Mouse (Mus musculus): ENCODE data around the gene Metrnl. TPM values are rescaled to one million over a fixed set of nuclear protein-coding genes. Genes with fewer than 3 reads are reported as not detected.

The Metrnl gene
- polyA plus RNA-seq, 1 experiment from 2014 or later = 23.6 TPM

DNA sequence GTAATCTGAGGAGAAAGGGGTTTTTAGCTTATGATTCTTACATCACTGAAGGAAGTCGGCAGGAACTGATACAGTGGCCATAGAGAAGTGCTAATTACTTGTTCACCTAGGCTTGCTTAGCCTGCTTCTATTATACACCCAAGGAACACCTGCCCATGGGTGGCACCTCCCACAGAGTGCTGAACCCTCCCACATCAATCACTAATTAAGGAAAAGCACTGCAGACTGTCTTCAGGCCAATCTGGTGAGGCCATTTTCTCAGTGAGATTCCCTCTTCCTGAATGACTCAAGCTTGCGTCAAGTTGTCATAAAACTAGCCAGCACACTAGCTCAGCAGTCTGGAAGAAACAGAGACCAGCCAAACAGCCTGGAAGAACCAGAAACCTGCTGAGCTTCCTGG lies 21.8 kb upstream of the Metrnl start:
- H3K4me1 ChIP-seq (ENCODE audit: insufficient read depth, low read depth, low read length) = no peaks in the 10 kb centered on the region
- no peak overlapping the region for H3K4me2 ChIP-seq (replicated peaks; ENCODE audit: low read depth, low read length)
- H3K27ac ChIP-seq (ENCODE audit: low read length) = no peak overlapping the region
- H3K36me3 ChIP-seq (ENCODE audit: insufficient read depth, low read length) = no peaks in the 10 kb centered on the region
- no peak for ATAC-seq
- no peak for TF ChIP-seq EP300 (IDR thresholded peaks at IDR 0.05)
- TF ChIP-seq CTCF (IDR thresholded peaks at IDR 0.05) = no peak
- no peaks in the 10 kb centered on the region for H3K9me3 ChIP-seq (ENCODE audit: low read length)
- DNase-seq (ENCODE audit: low spot score) = no peak
- no peaks in the 10 kb centered on the region for H3K27me3 ChIP-seq (replicated peaks; ENCODE audit: insufficient read depth, low read length)
- no peak overlapping the region for H3K4me3 ChIP-seq (ENCODE audit: low read depth, low read length)
- WGBS = 91% methylated on average over 2 of the region's 2 CpGs
- no peak overlapping the region for H3K9ac ChIP-seq (replicated peaks; ENCODE audit: low read depth)

DNA sequence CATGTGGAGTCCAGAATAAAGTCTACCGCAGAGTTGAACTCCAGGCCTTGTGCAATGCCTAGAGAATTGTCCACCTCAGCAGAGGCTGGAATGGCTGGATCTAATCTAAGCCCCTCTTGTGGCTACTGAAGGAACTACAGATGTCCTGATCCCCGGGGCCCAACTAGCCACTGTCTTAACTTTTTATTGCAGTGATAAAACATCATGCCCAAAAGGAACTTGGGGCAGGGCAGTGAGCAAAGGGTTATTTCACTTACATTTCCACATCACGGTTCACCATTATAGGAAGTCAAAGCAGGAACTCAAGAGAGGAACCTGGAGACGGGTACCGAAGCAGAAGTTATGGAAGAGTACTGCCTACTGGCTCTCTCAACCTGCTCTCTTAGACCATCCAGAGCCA lies 20.6 kb upstream of the Metrnl start:
- Histone ChIP-seq H3K36me3 (ENCODE audit: insufficient read depth, low read length) (no peaks in the 10 kb centered on the region), H3K9me3 (ENCODE audit: low read length) (no peaks in the 10 kb centered on the region), H3K27me3 (replicated peaks; ENCODE audit: insufficient read depth, low read length) (no peaks in the 10 kb centered on the region), H3K27ac (ENCODE audit: low read length) (no peak overlapping the region), H3K4me3 (ENCODE audit: low read depth, low read length) (no peak overlapping the region), H3K4me2 (replicated peaks; ENCODE audit: low read depth, low read length) (no peak overlapping the region), H3K4me1 (ENCODE audit: insufficient read depth, low read depth, low read length) (peaks cover 3% of the 10 kb centered on the region; the same call in 1 of the 2 replicates), H3K9ac (replicated peaks; ENCODE audit: low read depth) (no peak overlapping the region)
- 72% methylated on average over 5 of the region's 5 CpGs for WGBS
- ATAC-seq = peak; percentile 49; the same call in 1 of the 2 replicates
- no peak for TF ChIP-seq EP300 (IDR thresholded peaks at IDR 0.05)
- peak; percentile 73 for TF ChIP-seq CTCF (IDR thresholded peaks at IDR 0.05)
- DNase-seq (ENCODE audit: low spot score) = peak; percentile 51

DNA sequence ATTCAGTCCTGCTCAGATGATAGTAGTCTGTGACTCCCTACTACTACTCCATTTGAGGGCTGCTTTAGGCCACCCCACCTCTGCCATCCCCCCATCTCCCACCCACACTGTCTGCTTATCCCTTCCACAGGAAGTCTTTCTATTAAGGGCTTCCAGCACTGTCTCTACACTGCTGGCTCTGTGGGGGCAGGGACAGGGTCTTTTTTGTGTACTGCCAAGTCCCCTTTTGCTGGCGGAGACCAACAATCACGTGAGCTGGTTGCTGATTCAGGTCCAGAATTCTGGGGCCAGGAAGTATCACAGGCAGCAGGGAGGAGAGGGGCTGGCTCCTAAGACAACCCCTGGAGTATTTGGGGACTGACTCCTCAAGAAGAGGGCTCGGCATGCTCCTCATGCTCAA lies 18.1 kb upstream of the Metrnl start:
- TF ChIP-seq CTCF (IDR thresholded peaks at IDR 0.05) (no peak), EP300 (IDR thresholded peaks at IDR 0.05) (no peak)
- peaks cover 11% of the 10 kb centered on the region; the same call in 1 of the 2 replicates for H3K4me1 ChIP-seq (ENCODE audit: insufficient read depth, low read depth, low read length)
- DNase-seq (ENCODE audit: low spot score) (no peak), ATAC-seq (no peak)
- no peaks in the 10 kb centered on the region for H3K27me3 ChIP-seq (replicated peaks; ENCODE audit: insufficient read depth, low read length)
- H3K4me2 ChIP-seq (replicated peaks; ENCODE audit: low read depth, low read length) = no peak overlapping the region
- H3K36me3 ChIP-seq (ENCODE audit: insufficient read depth, low read length) = no peaks in the 10 kb centered on the region
- H3K9me3 ChIP-seq (ENCODE audit: low read length) = no peaks in the 10 kb centered on the region
- no peak overlapping the region for H3K4me3 ChIP-seq (ENCODE audit: low read depth, low read length)
- H3K9ac ChIP-seq (replicated peaks; ENCODE audit: low read depth) = no peak overlapping the region
- H3K27ac ChIP-seq (ENCODE audit: low read length) = no peak overlapping the region
- WGBS = 31% methylated on average over 3 of the region's 3 CpGs

DNA sequence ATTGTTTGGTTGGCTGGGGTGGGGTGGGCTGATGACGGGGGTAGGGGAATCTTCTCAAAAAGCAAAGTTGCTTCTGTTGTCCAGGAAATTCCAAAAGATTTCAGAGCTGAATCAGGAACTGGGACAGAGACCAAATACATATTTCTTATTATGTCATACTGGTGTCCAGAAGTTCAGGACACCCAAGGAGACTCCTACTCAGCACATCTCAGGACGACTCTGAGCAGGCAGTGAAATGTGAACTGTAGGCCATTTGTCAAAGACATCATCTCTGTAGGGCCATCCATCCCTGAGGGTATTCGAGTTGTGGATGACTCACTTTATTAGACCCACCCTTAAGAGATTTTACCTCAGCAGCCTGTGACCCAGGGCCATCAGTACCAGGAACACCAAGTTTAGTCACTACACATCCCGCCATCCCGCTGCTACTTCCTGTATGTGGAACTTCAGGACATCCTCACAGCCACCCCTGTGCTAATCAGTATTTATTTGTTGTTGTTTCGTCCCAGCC lies 15.8 kb upstream of the Metrnl start:
- H3K4me3 ChIP-seq (ENCODE audit: low read depth, low read length) = no peak overlapping the region
- no peaks in the 10 kb centered on the region for H3K27me3 ChIP-seq (replicated peaks; ENCODE audit: insufficient read depth, low read length)
- TF ChIP-seq CTCF (IDR thresholded peaks at IDR 0.05) (no peak), EP300 (IDR thresholded peaks at IDR 0.05) (no peak)
- DNase-seq (ENCODE audit: low spot score) (peak; percentile 53), ATAC-seq (peak; percentile 43)
- no peak overlapping the region for H3K9ac ChIP-seq (replicated peaks; ENCODE audit: low read depth)
- no peaks in the 10 kb centered on the region for H3K9me3 ChIP-seq (ENCODE audit: low read length)
- H3K36me3 ChIP-seq (ENCODE audit: insufficient read depth, low read length) = no peaks in the 10 kb centered on the region
- H3K27ac ChIP-seq (ENCODE audit: low read length) = no peak overlapping the region
- 51% methylated on average over 6 of the region's 6 CpGs for WGBS
- no peak overlapping the region for H3K4me2 ChIP-seq (replicated peaks; ENCODE audit: low read depth, low read length)
- peaks cover 11% of the 10 kb centered on the region; the same call in 1 of the 2 replicates for H3K4me1 ChIP-seq (ENCODE audit: insufficient read depth, low read depth, low read length)

DNA sequence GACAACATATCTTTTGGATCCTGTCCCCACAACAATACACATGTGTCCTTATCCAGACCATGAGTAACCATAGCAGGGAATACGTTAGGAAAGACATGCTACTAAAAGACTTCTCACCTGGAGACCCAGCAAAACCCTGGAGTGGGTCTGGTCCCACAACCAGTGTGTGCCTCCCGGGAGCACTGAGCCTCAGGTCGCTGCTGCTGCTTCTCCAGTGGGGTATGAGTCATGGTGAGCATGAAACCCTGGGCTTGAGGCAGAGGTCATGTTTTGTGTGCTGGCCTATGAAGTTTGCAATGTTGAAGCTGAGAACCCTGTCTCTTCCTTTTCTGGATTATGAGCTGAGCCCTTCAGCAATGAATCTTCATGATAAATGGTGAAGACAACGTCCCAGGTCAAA lies 15.3 kb upstream of the Metrnl start:
- TF ChIP-seq CTCF (IDR thresholded peaks at IDR 0.05) (no peak), EP300 (IDR thresholded peaks at IDR 0.05) (no peak)
- no peak for DNase-seq (ENCODE audit: low spot score)
- ATAC-seq = no peak
- Histone ChIP-seq H3K36me3 (ENCODE audit: insufficient read depth, low read length) (no peaks in the 10 kb centered on the region), H3K4me2 (replicated peaks; ENCODE audit: low read depth, low read length) (no peak overlapping the region), H3K27ac (ENCODE audit: low read length) (no peak overlapping the region; the same call in 1 of the 2 replicates), H3K9ac (replicated peaks; ENCODE audit: low read depth) (no peak overlapping the region), H3K4me1 (ENCODE audit: insufficient read depth, low read depth, low read length) (peaks cover 11% of the 10 kb centered on the region; the same call in 1 of the 2 replicates), H3K9me3 (ENCODE audit: low read length) (no peaks in the 10 kb centered on the region), H3K27me3 (replicated peaks; ENCODE audit: insufficient read depth, low read length) (no peaks in the 10 kb centered on the region), H3K4me3 (ENCODE audit: low read depth, low read length) (no peak overlapping the region)
- 75% methylated on average over 4 of the region's 4 CpGs for WGBS

DNA sequence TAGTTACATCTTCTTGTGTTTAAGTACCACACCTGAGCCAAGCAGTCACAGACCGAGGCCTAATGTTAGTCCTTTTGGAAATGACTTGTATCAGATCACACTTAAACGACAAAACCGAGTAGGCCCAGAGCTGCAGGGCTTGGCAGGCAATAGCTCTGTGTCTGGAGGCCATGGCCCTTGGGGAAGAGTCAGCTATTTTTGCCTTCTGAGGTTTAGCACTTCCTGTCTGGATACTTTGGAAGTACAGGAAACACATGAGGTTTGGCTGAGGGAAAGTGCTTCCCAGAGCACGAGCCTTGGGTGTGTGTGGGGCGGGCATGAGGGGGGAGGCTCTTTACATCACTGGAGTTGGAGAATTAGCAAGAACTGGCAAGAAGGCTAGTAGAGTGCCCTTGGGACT lies 14.7 kb upstream of the Metrnl start:
- Histone ChIP-seq H3K27ac (ENCODE audit: low read length) (no peak overlapping the region; the same call in 1 of the 2 replicates), H3K9me3 (ENCODE audit: low read length) (no peaks in the 10 kb centered on the region), H3K4me3 (ENCODE audit: low read depth, low read length) (no peak overlapping the region), H3K4me1 (ENCODE audit: insufficient read depth, low read depth, low read length) (peaks cover 11% of the 10 kb centered on the region; the same call in 1 of the 2 replicates), H3K4me2 (replicated peaks; ENCODE audit: low read depth, low read length) (no peak overlapping the region), H3K27me3 (replicated peaks; ENCODE audit: insufficient read depth, low read length) (no peaks in the 10 kb centered on the region), H3K36me3 (ENCODE audit: insufficient read depth, low read length) (no peaks in the 10 kb centered on the region), H3K9ac (replicated peaks; ENCODE audit: low read depth) (no peak overlapping the region)
- ATAC-seq = peak; percentile 40; the same call in 1 of the 2 replicates
- WGBS = 43% methylated on average over 5 of the region's 5 CpGs
- peak; percentile 9 for DNase-seq (ENCODE audit: low spot score)
- TF ChIP-seq CTCF (IDR thresholded peaks at IDR 0.05) (no peak), EP300 (IDR thresholded peaks at IDR 0.05) (no peak)
